Mouse (Mus musculus) heart, postnatal 0 days (tissue): Measurements from ENCODE around the gene Zbtb8b.

Experiments used
- CTCF ChIP-seq: IDR thresholded peaks from 2 replicates; pipeline ENCODE4 v1.5.1; 2016; ENCODE audit warnings: antibody characterized with exemption, control low read depth, low read depth
- EP300 ChIP-seq: IDR thresholded peaks from 2 replicates; pipeline ENCODE4 v1.6.1; 2016; ENCODE audit warnings: antibody characterized with exemption, low read depth

DNA sequence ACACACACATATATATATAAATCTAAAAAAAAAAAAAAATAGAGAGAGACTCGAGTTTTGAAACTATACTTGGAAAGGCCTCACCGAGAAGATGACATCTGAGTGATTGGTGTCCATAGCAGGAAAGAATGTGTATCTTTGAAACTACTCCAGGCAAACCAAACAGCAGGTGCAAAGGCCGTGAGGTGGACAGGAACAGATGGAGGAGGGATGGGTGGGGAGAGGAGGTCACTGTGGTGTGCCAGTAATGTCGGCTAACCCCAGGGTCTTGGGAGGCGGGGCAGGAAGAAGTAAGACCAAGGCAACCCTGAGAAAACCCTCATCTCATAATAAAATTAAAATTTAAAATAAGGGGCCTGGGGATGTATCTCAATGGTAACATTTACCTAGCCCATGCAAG is 64.8 kb downstream of the Zbtb8b start:
- no peak for TF ChIP-seq EP300
- TF ChIP-seq CTCF: no peak
